Mouse (Mus musculus) hindbrain, embryonic 15.5 days (tissue): ENCODE data around the gene 6720489N17Rik. TPM values are rescaled to one million over a fixed set of nuclear protein-coding genes. Genes with fewer than 3 reads are reported as not detected.
"Not testable (repeated sequence)": the region's sequence is repeated elsewhere in the genome, so short reads cannot be mapped to it uniquely, and the experiment has no call there.

Experiments
- ATAC-seq: fragments of 200-750 bp; cut with Nextera tagmentation; 2 replicates; pipeline ENCODE4 v1.8.0; 2017; ENCODE audit warnings: low read depth, moderate number of reproducible peaks, moderate TSS enrichment; ENCODE audit not compliant: low FRiP score
- H3K27ac ChIP-seq: fragments of 300-500 bp; sonication (generic); replicated peaks from 2 replicates; pipeline ENCODE4 v1.5.1; 2015; ENCODE audit warnings: mild to moderate bottlenecking, inconsistent platforms
- H3K27me3 ChIP-seq: fragments of 300-500 bp; sonication (generic); 2 replicates; pipeline ENCODE4 v1.6.1; 2015; ENCODE audit warnings: control low read depth, inconsistent platforms
- H3K36me3 ChIP-seq: fragments of 300-500 bp; sonication (generic); 2 replicates; pipeline ENCODE4 v1.6.1; 2015; ENCODE audit warnings: control low read depth, inconsistent platforms
- H3K4me1 ChIP-seq: fragments of 300-500 bp; sonication (generic); replicated peaks from 2 replicates; pipeline ENCODE4 v1.6.1; 2015; ENCODE audit warnings: control low read depth, inconsistent platforms
- H3K4me2 ChIP-seq: fragments of 300-500 bp; sonication (generic); 2 replicates; pipeline ENCODE4 v1.6.1; 2015; ENCODE audit warnings: moderate library complexity, mild to moderate bottlenecking, inconsistent platforms
- H3K4me3 ChIP-seq: fragments of 300-500 bp; sonication (generic); 2 replicates; pipeline ENCODE4 v1.5.1; 2015; ENCODE audit warnings: mild to moderate bottlenecking, inconsistent platforms
- H3K9ac ChIP-seq: fragments of 300-500 bp; sonication (generic); 2 replicates; pipeline ENCODE4 v1.6.1; 2015; ENCODE audit warnings: inconsistent platforms
- H3K9me3 ChIP-seq: fragments of 300-500 bp; sonication (generic); 2 replicates; pipeline ENCODE4 v1.6.1; 2016; ENCODE audit warnings: control low read depth, inconsistent platforms
- WGBS: fragments of 180-500 bp; shearing (Covaris S2); methylation state at CpG from one replicate; pipeline ENCODE4 v1.1.7; 2015; 5-methylcytosine and 5-hydroxymethylcytosine counted together
- polyA plus RNA-seq: library from polyadenylated mRNA; unstranded; fragments of >200 nt; fragmentation: Nextera tagmentation; extraction: Ambion mirVana; gene quantifications from 2 replicates; pipeline ENCODE4 v1.2.1, GENCODE M21; 2015

6720489N17Rik gene
- 6.9 and 7.5 TPM in 2 replicates for polyA plus RNA-seq

- not testable (repeated sequence) for H3K4me1 ChIP-seq, H3K27me3 ChIP-seq, H3K36me3 ChIP-seq, H3K9me3 ChIP-seq
- peak within 1 kb of the TSS; percentile 60 for H3K9ac ChIP-seq
- peak within 1 kb of the TSS; percentile 67 for H3K4me2 ChIP-seq
- 1% methylated on average over 15 of the region's 15 CpGs for WGBS
- H3K4me3 ChIP-seq, result peak within 1 kb of the TSS; percentile 58
- peak within 1 kb of the TSS; percentile 34; the same call in 1 of the 2 replicates for H3K27ac ChIP-seq
- peak; percentile 100 for ATAC-seq
Observed at GRCm38 (mm10) chr13:62623577-62624276, at the start of gene 6720489N17Rik. Gene 6720489N17Rik (minus strand): TSS chr13:62624182.

GRCm38 (mm10) chr13:62653369-62653743, 29.4 kb upstream of the 6720489N17Rik start:
- peak overlapping the region; percentile 59 for H3K4me2 ChIP-seq
- peak overlapping the region; percentile 56 for H3K4me3 ChIP-seq
- H3K36me3 ChIP-seq, result 0 out of 2 replicates have a peak, but pooled peaks cover 3% of the 10 kb centered on the region
- WGBS, result 24% methylated on average over 8 of the region's 8 CpGs
- H3K9ac ChIP-seq, result peak overlapping the region; percentile 57
- peak overlapping the region; percentile 71 for H3K27ac ChIP-seq
- H3K27me3 ChIP-seq, result no peaks in the 10 kb centered on the region
- H3K4me1 ChIP-seq, result peaks cover 6% of the 10 kb centered on the region; the same call in 1 of the 2 replicates
- H3K9me3 ChIP-seq, result peaks cover 12% of the 10 kb centered on the region; the same call in 1 of the 2 replicates
- ATAC-seq, result peak; percentile 95

- ATAC-seq, result peak; percentile 100
- H3K27me3 ChIP-seq, H3K4me1 ChIP-seq, H3K36me3 ChIP-seq: not testable (repeated sequence)
- H3K4me2 ChIP-seq, result peak overlapping the region; percentile 59
- H3K9me3 ChIP-seq, result peaks cover 14% of the 10 kb centered on the region; the same call in 1 of the 2 replicates
- H3K27ac ChIP-seq, result peak overlapping the region; percentile 71
- 4% methylated on average over 16 of the region's 16 CpGs for WGBS
- peak overlapping the region; percentile 57 for H3K9ac ChIP-seq
- H3K4me3 ChIP-seq, result peak overlapping the region; percentile 56
Observed at GRCm38 (mm10) chr13:62652681-62653368, 28.8 kb upstream of the 6720489N17Rik start.

DNA sequence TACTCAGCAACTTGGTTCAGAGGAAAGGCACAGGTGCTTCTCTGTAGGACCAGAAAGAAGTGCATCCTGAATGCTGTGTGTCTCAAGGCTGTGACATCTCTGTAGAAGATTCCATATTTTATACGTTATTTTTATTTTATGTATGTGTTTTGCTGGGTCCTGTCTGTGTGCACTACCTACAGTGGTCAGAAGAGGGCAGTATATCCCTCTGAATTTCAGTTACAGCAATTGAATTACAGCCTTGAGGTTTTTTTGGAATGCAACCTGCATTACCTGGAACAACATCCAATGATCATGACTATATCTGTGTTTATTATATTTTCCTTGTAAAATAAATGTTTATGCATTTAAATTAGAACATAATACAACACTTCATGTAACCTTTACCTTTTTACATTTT, 3.1 kb upstream of the 6720489N17Rik start:
- H3K27ac ChIP-seq, H3K4me1 ChIP-seq, H3K9me3 ChIP-seq, ATAC-seq, H3K27me3 ChIP-seq, H3K36me3 ChIP-seq, H3K4me2 ChIP-seq, H3K4me3 ChIP-seq, H3K9ac ChIP-seq: not testable (repeated sequence)
- 33% methylated on average over 1 of the region's 1 CpGs for WGBS

GRCm38 (mm10) chr13:62624277-62624665, 289 bp upstream of the 6720489N17Rik start:
- Histone ChIP-seq H3K4me2 (peak overlapping the region; percentile 67), H3K9ac (peak overlapping the region; percentile 60; the same call in 1 of the 2 replicates), H3K4me3 (peak overlapping the region; percentile 58), H3K27ac (peak overlapping the region; percentile 34; the same call in 1 of the 2 replicates)
- WGBS, result 4% methylated on average over 7 of the region's 7 CpGs
- H3K27me3 ChIP-seq, H3K9me3 ChIP-seq, H3K36me3 ChIP-seq, H3K4me1 ChIP-seq: not testable (repeated sequence)
- ATAC-seq, result peak; percentile 92

DNA sequence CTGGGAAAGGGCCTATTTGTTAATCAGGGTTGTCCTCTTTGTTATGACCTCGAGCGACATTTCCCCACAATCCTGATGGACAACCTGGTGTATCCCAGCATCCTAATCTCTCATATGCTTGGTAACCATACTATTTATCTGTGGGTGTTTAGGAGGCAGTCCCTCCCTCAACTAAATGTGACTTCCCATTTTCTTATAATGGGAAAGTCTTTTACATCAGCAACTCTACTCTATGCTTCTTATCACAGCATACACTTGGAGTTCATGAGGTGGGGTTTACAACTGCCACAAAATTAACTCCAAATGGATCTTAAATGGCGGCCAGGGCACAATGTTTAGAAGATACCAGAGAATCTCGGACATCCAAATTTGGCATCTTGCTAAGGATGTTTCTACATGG, 6.5 kb downstream of the 6720489N17Rik start:
- H3K4me1 ChIP-seq, H3K4me2 ChIP-seq, H3K36me3 ChIP-seq, H3K27me3 ChIP-seq, H3K9ac ChIP-seq, H3K4me3 ChIP-seq, H3K27ac ChIP-seq, H3K9me3 ChIP-seq, ATAC-seq: not testable (repeated sequence)
- 95% methylated on average over 4 of the region's 4 CpGs for WGBS

DNA sequence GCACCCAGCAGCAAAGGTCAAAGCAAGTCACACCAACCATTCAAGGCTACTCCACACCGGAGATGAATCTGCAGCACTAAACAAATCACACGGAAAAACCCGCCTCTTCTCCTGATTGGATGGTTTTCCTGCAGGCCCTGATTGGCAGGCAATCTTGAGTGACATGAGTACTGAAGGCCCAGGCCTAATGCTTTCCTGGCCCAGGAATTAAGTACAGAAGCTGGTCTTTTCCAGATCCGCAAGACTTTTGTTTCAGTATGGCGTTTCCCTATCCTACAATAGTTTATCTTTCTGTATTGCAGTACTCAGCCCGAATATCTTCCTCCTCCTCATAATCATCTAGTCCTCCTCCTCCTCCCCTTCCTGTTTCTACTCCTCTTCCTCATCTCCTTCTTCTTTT, 52.9 kb downstream of the 6720489N17Rik start, which contains the start of gene Zfp934:
Gene Zfp934 (minus strand): TSS at position 101 of the 400 bp plus-strand sequence.
- 86% methylated on average over 3 of the region's 6 CpGs for WGBS
- H3K9me3 ChIP-seq, H3K9ac ChIP-seq, H3K4me2 ChIP-seq, H3K36me3 ChIP-seq, ATAC-seq, H3K27me3 ChIP-seq, H3K27ac ChIP-seq, H3K4me1 ChIP-seq, H3K4me3 ChIP-seq: not testable (repeated sequence)

DNA sequence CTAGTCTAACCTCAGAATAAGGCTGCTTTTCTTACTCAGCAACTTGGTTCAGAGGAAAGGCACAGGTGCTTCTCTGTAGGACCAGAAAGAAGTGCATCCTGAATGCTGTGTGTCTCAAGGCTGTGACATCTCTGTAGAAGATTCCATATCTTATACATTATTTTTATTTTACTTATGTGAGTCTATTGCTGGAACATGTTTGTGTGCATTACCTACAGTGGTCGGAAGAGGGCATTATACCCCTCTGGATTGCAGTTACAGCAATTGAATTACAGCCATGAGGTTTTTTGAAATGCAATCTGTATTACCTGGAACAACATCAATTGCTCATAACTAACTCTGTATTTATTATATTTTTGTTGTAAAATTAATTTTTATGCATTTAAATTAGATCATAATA, 62.3 kb downstream of the 6720489N17Rik start:
- H3K4me2 ChIP-seq, H3K27ac ChIP-seq, H3K27me3 ChIP-seq, H3K9me3 ChIP-seq, H3K9ac ChIP-seq, ATAC-seq, H3K36me3 ChIP-seq, H3K4me1 ChIP-seq, H3K4me3 ChIP-seq: not testable (repeated sequence)
- 31% methylated on average over 1 of the region's 1 CpGs for WGBS

DNA sequence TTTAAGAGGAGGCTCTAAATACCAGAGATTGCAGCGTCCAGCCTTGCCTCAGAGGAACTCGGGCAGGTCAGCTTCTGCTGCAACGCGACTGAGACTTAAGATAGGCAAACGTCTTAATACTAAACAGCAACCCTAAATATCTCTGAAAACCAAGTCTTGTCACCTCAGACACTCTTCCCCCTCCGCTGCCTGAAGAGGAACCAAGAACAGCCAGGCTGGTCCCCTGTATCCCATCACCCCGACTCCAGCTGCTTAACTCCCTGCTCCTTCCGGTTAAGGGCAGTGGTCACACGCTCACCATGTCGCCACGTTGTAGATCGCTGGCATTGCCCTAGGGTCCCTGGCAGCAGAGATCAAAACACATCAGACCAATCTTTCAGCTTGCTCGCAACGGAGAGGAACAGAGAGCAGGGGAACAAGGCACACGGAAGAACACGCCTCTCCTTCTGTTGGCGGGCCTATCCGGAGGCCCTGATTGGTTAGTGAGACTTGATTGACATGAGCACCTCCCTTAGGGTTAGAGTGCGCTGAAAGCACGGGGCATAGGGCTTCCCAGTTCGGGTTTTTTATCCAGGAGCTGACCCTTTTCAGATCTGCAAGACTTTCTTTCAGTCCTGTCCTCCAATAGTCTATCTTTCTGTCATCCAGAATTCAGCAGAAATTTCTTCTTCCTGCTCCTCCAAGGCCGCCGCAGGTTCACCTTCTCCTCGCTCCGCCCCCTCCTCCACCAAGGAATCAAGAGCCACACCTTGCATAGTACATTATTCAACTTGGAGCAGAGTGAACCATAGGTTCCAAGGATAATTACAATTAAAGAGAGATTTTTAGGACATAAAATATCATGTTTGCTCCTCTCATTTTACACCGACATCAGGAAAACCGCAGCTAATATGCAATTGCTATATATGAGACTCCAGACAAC, 65.5 kb downstream of the 6720489N17Rik start, which contains the start of gene Zfp935:
Gene Zfp935 (minus strand): TSS at position 323 of the 922 bp plus-strand sequence.
- peaks cover 11% of the 10 kb centered on the region; the same call in 1 of the 2 replicates for H3K9me3 ChIP-seq
- peak within 1 kb of the TSS; percentile 51 for H3K9ac ChIP-seq
- not testable (repeated sequence) for H3K4me1 ChIP-seq, H3K36me3 ChIP-seq, H3K27me3 ChIP-seq
- peak within 1 kb of the TSS; percentile 49 for H3K4me3 ChIP-seq
- 5% methylated on average over 27 of the region's 27 CpGs for WGBS
- 0 out of 2 replicates have a peak within 1 kb of the TSS, but pooled peaks have one; percentile 30 for H3K27ac ChIP-seq
- ATAC-seq, result peak; percentile 56; the same call in 1 of the 2 replicates
- H3K4me2 ChIP-seq, result peak within 1 kb of the TSS; percentile 55
